17 mouse cellular contexts compared by ENCODE assay signal in genomic region chr9:88363102-88363501, GRCm38 (mm10). TPM values are rescaled to one million over a fixed set of nuclear protein-coding genes. Genes with fewer than 3 reads are reported as not detected.
DNase-seq lines count a peak whose midpoint lies in the region; ATAC-seq and TF ChIP-seq lines count a peak whose summit lies in the region.
"Had no signal": no experiment of that assay in that cellular context is flagged by ENCODE, and none has a peak within 500 bp of the region (broad histone marks: within the 10 kb centered on the region; RNA-seq: fewer than 3 reads in every experiment).

No protein-coding gene starts in this region.

- intact Hi-C loops in heart, adult 2 months (cut with DNase I) = loop anchor here (2.0 to 5.0 kb wide), 2 partner anchors 91 to 122 kb away; no protein-coding TSS in a partner anchor
- intact Hi-C loops in heart, postnatal 36 days (cut with DNase I) = loop anchor here (2.0 kb wide), 2 partner anchors 36 to 122 kb away; partner anchors contain the start of gene Nt5e

- peak overlapping the region; percentile 50 for H3K27ac ChIP-seq in heart, adult 2 months
- peak overlapping the region; percentile 64 for H3K27ac ChIP-seq in hindbrain, postnatal 0 days
- no peak overlapping the region for H3K27ac ChIP-seq in hindbrain, embryonic 11.5 days (ENCODE audit: low read depth, low read length)
- H3K27ac ChIP-seq in liver, embryonic 12.5 days = no peak overlapping the region
- H3K27ac ChIP-seq in forebrain, embryonic 10.5 days = no peak overlapping the region
- H3K27ac ChIP-seq: heart, embryonic 15.5 days; limb, embryonic 12.5 days had no signal

- TF ChIP-seq EP300 in heart, adult 2 months (IDR thresholded peaks at IDR 0.05; ENCODE audit: insufficient read depth, low read depth, low read length) = no peak

- no peak overlapping the region for H3K9ac ChIP-seq in heart, adult 2 months (ENCODE audit: low read depth, low read length)
- H3K9ac ChIP-seq in hindbrain, postnatal 0 days (replicated peaks; ENCODE audit: low read length) = no peak overlapping the region
- H3K9ac ChIP-seq in hindbrain, embryonic 11.5 days (ENCODE audit: low read depth, low read length) = no peak overlapping the region
- H3K9ac ChIP-seq in liver, embryonic 12.5 days = no peak overlapping the region
- H3K9ac ChIP-seq: forebrain, postnatal 0 days; heart, embryonic 15.5 days; limb, embryonic 12.5 days had no signal

- peaks cover 5% of the 10 kb centered on the region for H3K36me3 ChIP-seq in heart, adult 2 months (ENCODE audit: control insufficient read depth, insufficient read depth, low read length)
- no peaks in the 10 kb centered on the region for H3K36me3 ChIP-seq in hindbrain, postnatal 0 days (ENCODE audit: insufficient read depth, low read length)
- no peaks in the 10 kb centered on the region for H3K36me3 ChIP-seq in hindbrain, embryonic 11.5 days (ENCODE audit: control insufficient read depth, insufficient read depth, low read length)
- no peaks in the 10 kb centered on the region for H3K36me3 ChIP-seq in liver, embryonic 12.5 days
- H3K36me3 ChIP-seq in forebrain, embryonic 10.5 days (replicated peaks) = no peaks in the 10 kb centered on the region
- H3K36me3 ChIP-seq: limb, embryonic 12.5 days had no signal

- peak; percentile 71 for ATAC-seq in hindbrain, postnatal 0 days
- ATAC-seq in hindbrain, embryonic 11.5 days (ENCODE audit: low FRiP score) = no peak
- ATAC-seq in liver, embryonic 12.5 days = no peak

- 96% methylated on average over 3 of the region's 3 CpGs for WGBS in heart, adult 2 months
- 72% methylated on average over 3 of the region's 3 CpGs for WGBS in hindbrain, postnatal 0 days
- WGBS in hindbrain, embryonic 11.5 days = 82% methylated on average over 3 of the region's 3 CpGs
- 84% methylated on average over 3 of the region's 3 CpGs for WGBS in liver, embryonic 12.5 days (ENCODE audit: insufficient replicate concordance)
- WGBS in forebrain, embryonic 10.5 days = 91% methylated on average over 3 of the region's 3 CpGs

- H3K4me3 ChIP-seq in heart, adult 2 months = no peak overlapping the region
- H3K4me3 ChIP-seq in hindbrain, postnatal 0 days (ENCODE audit: low read length) = no peak overlapping the region
- no peak overlapping the region for H3K4me3 ChIP-seq in hindbrain, embryonic 11.5 days (ENCODE audit: low read depth, low read length)
- no peak overlapping the region for H3K4me3 ChIP-seq in liver, embryonic 12.5 days
- no peak overlapping the region for H3K4me3 ChIP-seq in forebrain, embryonic 10.5 days
- H3K4me3 ChIP-seq: heart, embryonic 15.5 days; limb, embryonic 12.5 days had no signal

- H3K4me1 ChIP-seq in heart, adult 2 months (ENCODE audit: control insufficient read depth, insufficient read depth, low read length) = peaks cover 9% of the 10 kb centered on the region
- H3K4me1 ChIP-seq in hindbrain, postnatal 0 days (ENCODE audit: insufficient read depth, low read length) = peaks cover 5% of the 10 kb centered on the region; the same call in 1 of the 2 replicates
- H3K4me1 ChIP-seq in hindbrain, embryonic 11.5 days (replicated peaks; ENCODE audit: control insufficient read depth, insufficient read depth, low read length) = no peaks in the 10 kb centered on the region
- peaks cover 33% of the 10 kb centered on the region for H3K4me1 ChIP-seq in liver, embryonic 12.5 days
- H3K4me1 ChIP-seq in forebrain, embryonic 10.5 days = peaks cover 19% of the 10 kb centered on the region

- peak in 1 of 2 experiments; percentile 17 for DNase-seq in heart, adult 2 months
- no peak for DNase-seq in heart, postnatal 36 days
- DNase-seq in hindbrain, postnatal 0 days (ENCODE audit: low spot score) = peak; percentile 79
- DNase-seq in hindbrain, embryonic 11.5 days (ENCODE audit: low spot score) = no peak
- peak; percentile 22 for DNase-seq in brain, embryonic 14.5 days (ENCODE audit: low read depth)
- peak; percentile 91 to 92 for DNase-seq in cerebellum, postnatal 10 days
- no peak for DNase-seq in forebrain, embryonic 10.5 days (ENCODE audit: extremely low spot score, low spot score)
- DNase-seq: adrenal gland, postnatal 25 days; gastrocnemius, postnatal 10 days; kidney, adult 18-20 months; kidney, postnatal 36 days; right cerebral cortex, postnatal 4 days; thymus, adult 18-20 months had no signal

- TF ChIP-seq POLR2A in heart, adult 2 months (IDR thresholded peaks at IDR 0.05; ENCODE audit: insufficient read depth, low read depth, low read length) = no peak
- TF ChIP-seq POLR2A in brain, embryonic 14.5 days (IDR thresholded peaks at IDR 0.05; ENCODE audit: borderline replicate concordance, extremely low read depth, insufficient read depth, insufficient read length, poor library complexity, severe bottlenecking) = no peak

- no peak overlapping the region for H3K4me2 ChIP-seq in hindbrain, postnatal 0 days (ENCODE audit: low read depth, low read length)
- H3K4me2 ChIP-seq in hindbrain, embryonic 11.5 days (replicated peaks; ENCODE audit: low read depth, low read length) = no peak overlapping the region
- no peak overlapping the region for H3K4me2 ChIP-seq in liver, embryonic 12.5 days
- H3K4me2 ChIP-seq: heart, embryonic 15.5 days; limb, embryonic 12.5 days had no signal

- no peak for TF ChIP-seq CTCF in heart, adult 2 months (IDR thresholded peaks at IDR 0.05)
- no peak for TF ChIP-seq CTCF in hindbrain, postnatal 0 days (IDR thresholded peaks at IDR 0.05; ENCODE audit: low read depth)
- no peak for TF ChIP-seq CTCF in brain, embryonic 14.5 days (IDR thresholded peaks at IDR 0.05; ENCODE audit: borderline replicate concordance, extremely low read depth, insufficient read depth, insufficient read length)

- H3K9me3 ChIP-seq in hindbrain, postnatal 0 days (ENCODE audit: low read length) = no peaks in the 10 kb centered on the region
- no peaks in the 10 kb centered on the region for H3K9me3 ChIP-seq in hindbrain, embryonic 11.5 days (ENCODE audit: control insufficient read depth, low read length)
- H3K9me3 ChIP-seq in liver, embryonic 12.5 days (replicated peaks) = no peaks in the 10 kb centered on the region
- H3K9me3 ChIP-seq in forebrain, embryonic 10.5 days = no peaks in the 10 kb centered on the region
- H3K9me3 ChIP-seq: heart, embryonic 15.5 days; limb, embryonic 12.5 days had no signal

- H3K27me3 ChIP-seq in heart, adult 2 months (ENCODE audit: control insufficient read depth, insufficient read depth, low read length) = no peaks in the 10 kb centered on the region
- no peaks in the 10 kb centered on the region for H3K27me3 ChIP-seq in hindbrain, postnatal 0 days (ENCODE audit: insufficient read depth, low read length)
- H3K27me3 ChIP-seq in hindbrain, embryonic 11.5 days (ENCODE audit: control insufficient read depth, insufficient read depth, low read length) = no peaks in the 10 kb centered on the region
- no peaks in the 10 kb centered on the region for H3K27me3 ChIP-seq in liver, embryonic 12.5 days (replicated peaks)
- no peaks in the 10 kb centered on the region for H3K27me3 ChIP-seq in forebrain, embryonic 10.5 days (ENCODE audit: poor library complexity, severe bottlenecking)
- H3K27me3 ChIP-seq: heart, embryonic 15.5 days; limb, embryonic 12.5 days had no signal

- no peaks in the 10 kb centered on the region for H3K79me2 ChIP-seq in heart, adult 2 months (replicated peaks; ENCODE audit: control insufficient read depth, insufficient read depth, low read length)

RNA-seq across cellular contexts. Expression of gene Nt5e, which starts 36.1 kb away (rescaled TPM):
- 10 to 100 TPM; 13.4 to 15.5 TPM for total RNA-seq in heart, adult 2 months (2021)
- 8.1 and 11.1 TPM in 2 replicates for polyA plus RNA-seq in heart, adult 2 months (2012; rRNA removed)
- total RNA-seq in heart, postnatal 36 days (2021) = 10 to 100 TPM; 13.0 to 14.1 TPM
- 2.5 and 2.8 TPM in 2 replicates for total RNA-seq in hindbrain, postnatal 0 days (2014; rRNA removed)
- 2.4 TPM in 2 replicates for polyA plus RNA-seq in hindbrain, postnatal 0 days (2015; fragmentation: Nextera tagmentation; extraction: Ambion mirVana)
- 0.73 and 2.1 TPM in 2 replicates for polyA plus RNA-seq in hindbrain, embryonic 11.5 days (2014; fragmentation: Nextera tagmentation; extraction: Ambion mirVana)
- polyA plus RNA-seq in brain, embryonic 14.5 days (2012; rRNA removed) = 1.7 and 2.5 TPM in 2 replicates
- 6.3 and 6.7 TPM in 2 replicates for polyA plus RNA-seq in liver, embryonic 12.5 days (2016; fragmentation: Nextera tagmentation; extraction: Ambion mirVana)
- polyA plus RNA-seq in forebrain, embryonic 10.5 days (2016; fragmentation: Nextera tagmentation; extraction: Ambion mirVana) = 0.86 and 0.95 TPM in 2 replicates

Comparison
In these comparisons a context has a peak if more than half of its experiments do, and no peak if none do; other contexts are left out.
1. DNase-seq: peak in hindbrain, postnatal 0 days (single experiment), brain, embryonic 14.5 days (single experiment) and cerebellum, postnatal 10 days (2 of 2); none in heart, postnatal 36 days (0 of 2), hindbrain, embryonic 11.5 days (single experiment) and forebrain, embryonic 10.5 days (single experiment).
2. H3K27ac ChIP-seq: peak in heart, adult 2 months (single experiment) and hindbrain, postnatal 0 days (single experiment); none in hindbrain, embryonic 11.5 days (single experiment), liver, embryonic 12.5 days (single experiment) and forebrain, embryonic 10.5 days (single experiment).